Mouse (Mus musculus) heart, adult 2 months (tissue): Measurements from ENCODE around the gene Lilra6. TPM values are rescaled to one million over a fixed set of nuclear protein-coding genes. Genes with fewer than 3 reads are reported as not detected.
A peak's percentile ranks its signal among the peaks of the same experiment; 100 is the strongest.
"Not testable (repeated sequence)": the region's sequence is repeated elsewhere in the genome, so short reads cannot be mapped to it uniquely, and the experiment has no call there.

ENCODE experiments used
- DNase-seq, 2 experiments: peaks; one replicate each; pipeline ENCODE4 v3.0.0; 2021
- H3K27ac ChIP-seq: fragments of 200-600 bp; 2 replicates; pipeline ENCODE4 v1.8.1; 2022
- H3K27me3 ChIP-seq: fragments of 200-500 bp; 2 replicates; pipeline ENCODE4 v1.6.1; 2012; ENCODE audit warnings: mild to moderate bottlenecking, low read length, inconsistent platforms, mixed read lengths; ENCODE audit not compliant: control insufficient read depth, insufficient read depth
- H3K36me3 ChIP-seq: fragments of 200-500 bp; 2 replicates; pipeline ENCODE4 v1.6.1; 2012; ENCODE audit warnings: low read length, inconsistent platforms; ENCODE audit not compliant: control insufficient read depth, insufficient read depth
- H3K4me1 ChIP-seq: fragments of 200-500 bp; 2 replicates; pipeline ENCODE4 v1.6.1; 2011; ENCODE audit warnings: low read length; ENCODE audit not compliant: control insufficient read depth, insufficient read depth
- H3K4me3 ChIP-seq: fragments of 200-600 bp; 2 replicates; pipeline ENCODE4 v1.8.1; 2022
- H3K79me2 ChIP-seq: fragments of 200-500 bp; replicated peaks from 2 replicates; pipeline ENCODE4 v1.6.1; 2012; ENCODE audit warnings: mild to moderate bottlenecking, inconsistent platforms, low read length, moderate library complexity, mixed read lengths; ENCODE audit not compliant: control insufficient read depth, insufficient read depth
- H3K9ac ChIP-seq: fragments of 200-500 bp; 2 replicates; pipeline ENCODE4 v1.6.1; 2012; ENCODE audit warnings: low read depth, mild to moderate bottlenecking, control low read depth, inconsistent platforms, low read length, mixed read lengths
- CTCF ChIP-seq: fragments of 200-600 bp; IDR thresholded peaks from 2 replicates; pipeline ENCODE4 v1.8.1; 2022; ENCODE audit warnings: antibody characterized with exemption, mild to moderate bottlenecking, moderate library complexity
- EP300 ChIP-seq: fragments of 200-500 bp; IDR thresholded peaks from 2 replicates; pipeline ENCODE4 v1.6.1; 2011; ENCODE audit warnings: low read depth, low read length, control low read depth; ENCODE audit not compliant: insufficient read depth
- POLR2A ChIP-seq: fragments of 200-500 bp; IDR thresholded peaks from 2 replicates; pipeline ENCODE4 v1.6.1; 2011; ENCODE audit warnings: mild to moderate bottlenecking, low read depth, low read length, control low read depth; ENCODE audit not compliant: insufficient read depth
- WGBS: fragments of 180-500 bp; shearing (Covaris S2); methylation state at CpG from one replicate; pipeline ENCODE4 v1.1.7; 2018; 5-methylcytosine and 5-hydroxymethylcytosine counted together
- intact Hi-C: fragments of 180-260 bp; cut with DNase I; formaldehyde crosslinking; loops from one replicate; pipeline ENCODE4 v1.15.1; 2025
- polyA plus RNA-seq: library from polyadenylated mRNA; depleted of rRNA; stranded (reverse); fragments of >200 nt; gene quantifications from 2 replicates; pipeline ENCODE4 v1.2.3, GENCODE M21; 2012; rRNA removed
- total RNA-seq, 2 experiments: library from RNA; stranded (reverse); gene quantifications; 2 replicates each; pipeline ENCODE4 v1.2.3; 2021

The Lilra6 gene
- total and polyA plus RNA-seq, 3 experiments: 0.29 to 0.94 (median 0.34) TPM

DNA sequence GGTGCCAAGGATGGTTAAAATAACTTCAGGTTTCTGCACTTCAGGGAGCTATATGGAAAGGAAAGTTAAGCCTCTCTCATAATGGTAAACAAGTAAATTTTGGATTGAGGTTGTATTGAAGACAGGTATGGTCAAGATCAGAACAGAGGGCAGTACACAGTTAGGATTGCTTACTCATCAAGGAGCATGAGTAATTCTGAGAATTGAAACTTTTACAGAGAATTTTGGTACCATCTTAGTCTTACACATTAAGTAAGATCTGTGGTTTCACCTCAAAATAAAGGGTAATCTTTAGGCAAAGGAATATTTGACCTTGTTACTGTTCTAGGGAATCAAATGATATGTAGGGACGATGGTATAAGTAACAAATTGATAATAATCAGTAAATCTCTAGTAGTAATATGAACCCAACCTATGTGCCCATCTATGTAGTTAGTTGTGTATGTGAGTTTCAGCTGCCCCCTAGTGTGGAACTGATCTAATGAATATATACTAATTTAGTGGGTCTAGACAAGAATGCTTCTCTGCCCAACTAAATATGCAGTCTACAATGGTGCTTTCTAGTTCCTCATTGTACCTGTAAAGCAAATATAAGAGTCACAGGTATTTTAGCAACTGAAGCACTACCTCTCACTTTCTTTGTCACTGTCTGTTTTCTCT, 24.7 kb upstream of the Lilra6 start:
- 53% methylated on average over 1 of the region's 1 CpGs for WGBS
- H3K27me3 ChIP-seq: no peaks in the 10 kb centered on the region
- peak; percentile 21; the same call in 1 of the 2 replicates for TF ChIP-seq CTCF
- TF ChIP-seq POLR2A: no peak
- no peak for TF ChIP-seq EP300
- H3K79me2 ChIP-seq: no peaks in the 10 kb centered on the region
- no peak overlapping the region for H3K9ac ChIP-seq
- no peak overlapping the region for H3K27ac ChIP-seq
- intact Hi-C loops: no loop called here
- no peak for DNase-seq
- H3K4me3 ChIP-seq: no peak overlapping the region
- no peaks in the 10 kb centered on the region for H3K4me1 ChIP-seq
- H3K36me3 ChIP-seq: no peaks in the 10 kb centered on the region

DNA sequence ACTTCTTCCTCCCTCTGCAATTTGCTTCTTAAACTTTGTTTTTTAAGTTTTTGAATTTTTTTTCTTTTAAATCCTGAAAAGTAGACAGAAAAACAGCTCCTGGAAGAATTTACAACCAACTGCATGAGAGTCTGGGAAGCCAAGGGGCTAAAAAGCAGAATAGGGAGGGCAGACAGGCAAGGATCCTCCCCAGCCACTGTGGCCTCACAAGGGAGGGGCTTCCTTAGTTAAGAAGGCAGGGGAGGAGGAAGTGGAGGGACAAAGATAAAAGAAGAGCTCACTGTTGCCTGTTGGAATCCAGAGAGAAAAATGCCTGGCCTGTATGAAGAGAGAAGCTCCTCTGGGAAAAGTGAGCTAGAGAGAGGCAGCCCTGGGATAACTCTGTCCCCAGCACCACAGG, 20.2 kb upstream of the Lilra6 start:
- H3K36me3 ChIP-seq, H3K27me3 ChIP-seq, H3K4me3 ChIP-seq, intact Hi-C loops, H3K4me1 ChIP-seq, H3K9ac ChIP-seq, H3K79me2 ChIP-seq, H3K27ac ChIP-seq, DNase-seq: not testable (repeated sequence)

- no peak overlapping the region for H3K4me3 ChIP-seq
- H3K36me3 ChIP-seq: no peaks in the 10 kb centered on the region
- no peak for DNase-seq
- no peak overlapping the region for H3K27ac ChIP-seq
- TF ChIP-seq POLR2A (no peak), CTCF (peak; percentile 39)
- WGBS: 19% methylated on average over 1 of the region's 1 CpGs
- no peak overlapping the region for H3K9ac ChIP-seq
- intact Hi-C loops: loop anchor here (10.0 kb wide), 1 partner anchor 89 kb away; no protein-coding TSS in a partner anchor
- H3K79me2 ChIP-seq: no peaks in the 10 kb centered on the region
- H3K27me3 ChIP-seq: no peaks in the 10 kb centered on the region
- no peaks in the 10 kb centered on the region for H3K4me1 ChIP-seq
Observed at GRCm38 (mm10) chr7:3903704-3904103, 11.6 kb downstream of the Lilra6 start.

DNA sequence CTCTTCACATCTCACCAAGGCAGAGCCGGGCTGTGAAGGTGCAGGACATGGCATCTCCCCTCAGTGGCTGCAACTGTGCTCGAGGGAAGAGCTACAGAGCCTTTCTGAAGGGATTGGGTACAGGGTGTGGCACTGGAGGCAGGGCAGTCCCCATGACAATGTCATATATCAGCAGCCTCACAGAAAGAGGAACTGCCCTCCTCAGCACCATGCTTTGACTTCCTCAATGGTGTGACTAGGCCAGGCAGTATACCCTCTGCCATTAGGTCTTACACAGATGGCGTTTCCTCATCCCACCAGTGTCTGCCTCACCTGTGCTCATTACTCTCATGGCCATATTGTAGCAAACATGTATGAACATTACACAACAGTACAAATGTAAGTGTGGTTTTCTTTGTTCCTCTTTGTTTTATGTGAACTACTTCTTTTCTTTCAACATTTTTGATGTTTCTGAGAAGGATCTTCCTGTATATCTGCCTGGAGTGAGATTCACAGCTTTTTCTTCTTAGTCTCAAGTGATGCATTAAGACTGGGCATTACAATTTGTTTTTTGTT, 17.2 kb downstream of the Lilra6 start, which contains the start of gene Gm14548:
Gene Gm14548, minus strand, starts transcription at position 85 of the 555 bp plus-strand sequence.
- H3K36me3 ChIP-seq, H3K79me2 ChIP-seq, H3K27ac ChIP-seq, H3K9ac ChIP-seq, H3K4me1 ChIP-seq, H3K27me3 ChIP-seq, H3K4me3 ChIP-seq, intact Hi-C loops: not testable (repeated sequence)
- DNase-seq: peak in 1 of 2 experiments; percentile 44
- 53% methylated on average over 3 of the region's 3 CpGs for WGBS

DNA sequence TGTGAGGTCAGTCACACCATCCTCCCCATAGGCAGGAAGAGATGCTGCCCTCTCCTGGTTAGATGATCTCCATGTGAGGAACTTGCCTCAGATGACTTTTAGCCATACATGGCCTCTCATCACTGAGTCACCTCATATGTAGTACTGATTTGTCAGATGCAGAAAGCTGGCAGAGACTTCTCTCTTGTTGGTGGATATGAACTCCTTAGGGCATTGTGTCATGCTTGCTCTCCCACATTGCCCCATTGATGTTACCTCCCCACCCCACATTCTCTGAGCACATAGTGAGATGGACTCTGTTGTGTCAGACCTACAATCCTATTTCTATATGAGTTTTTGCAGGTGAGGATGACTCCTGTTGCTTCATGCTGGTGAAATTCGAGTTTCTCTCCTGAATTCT, 40.3 kb downstream of the Lilra6 start:
- H3K4me1 ChIP-seq, H3K79me2 ChIP-seq, H3K36me3 ChIP-seq, H3K4me3 ChIP-seq, H3K9ac ChIP-seq, intact Hi-C loops, H3K27me3 ChIP-seq, H3K27ac ChIP-seq, DNase-seq: not testable (repeated sequence)
- WGBS: no CpG with 5 or more reads among the region's 1 CpGs

Other genes starting within 250 kb of the Lilra6 start
- 10 to 100 TPM; 11.8 to 12.8 TPM for gene Leng1, start 249.7 kb downstream of the Lilra6 start, total RNA-seq
- gene Leng1, start 249.7 kb downstream of the Lilra6 start, polyA plus RNA-seq: 4.8 and 5.9 TPM in 2 replicates
- 1 to 10 TPM; 1.4 to 2.1 TPM for gene Tmc4, start 237.9 kb downstream of the Lilra6 start, total RNA-seq
- gene Tmc4, start 237.9 kb downstream of the Lilra6 start, polyA plus RNA-seq: 3.3 and 4.9 TPM in 2 replicates
- 10 to 100 TPM; 60.0 to 66.6 TPM for gene Tsen34, start 222.6 kb downstream of the Lilra6 start, total RNA-seq
- gene Tsen34, start 222.6 kb downstream of the Lilra6 start, polyA plus RNA-seq: 80.8 and 82.3 TPM in 2 replicates
- 10 to 100 TPM; 19.2 to 19.7 TPM for gene Mboat7, start 222.0 kb downstream of the Lilra6 start, total RNA-seq
- gene Mboat7, start 222.0 kb downstream of the Lilra6 start, polyA plus RNA-seq: 24.9 and 25.0 TPM in 2 replicates
- 100 to 1,000 TPM; 584 to 688 TPM for gene Rps9, start 211.5 kb downstream of the Lilra6 start, total RNA-seq
- gene Rps9, start 211.5 kb downstream of the Lilra6 start, polyA plus RNA-seq: 761 and 901 TPM in 2 replicates
- 1 to 10 TPM; 2.2 to 2.4 TPM for gene Pirb, start 195.1 kb downstream of the Lilra6 start, total RNA-seq
- 5.7 and 6.7 TPM in 2 replicates for gene Pirb, start 195.1 kb downstream of the Lilra6 start, polyA plus RNA-seq
- under 1 TPM; 0.27 to 0.29 TPM for gene Gm15448, start 89.8 kb downstream of the Lilra6 start, total RNA-seq
- gene Gm15448, start 89.8 kb downstream of the Lilra6 start, polyA plus RNA-seq: 0.39 TPM in 1 of 2 replicates, not detected in the other
- gene Pira2, start 70.5 kb downstream of the Lilra6 start, total RNA-seq: under 1 TPM; 0.10 to 0.80 TPM
- gene Pira2, start 70.5 kb downstream of the Lilra6 start, polyA plus RNA-seq: 0.29 and 0.57 TPM in 2 replicates
- gene Gm14548, start 17.4 kb downstream of the Lilra6 start, total RNA-seq: under 1 TPM; 0.18 to 0.25 TPM
- gene Gm14548, start 17.4 kb downstream of the Lilra6 start, polyA plus RNA-seq: 2.2 TPM in 1 of 2 replicates, not detected in the other
- gene Lair1, start 147.7 kb upstream of the Lilra6 start, total RNA-seq: 1 to 10 TPM; 1.0 to 1.7 TPM
- gene Lair1, start 147.7 kb upstream of the Lilra6 start, polyA plus RNA-seq: 2.1 and 3.3 TPM in 2 replicates
- gene Ttyh1, start 203.9 kb upstream of the Lilra6 start, total RNA-seq: 1 to 10 TPM in 1 of 2 experiments, under 1 TPM in 1; 0.91 to 2.6 TPM
- gene Ttyh1, start 203.9 kb upstream of the Lilra6 start, polyA plus RNA-seq: 2.8 and 5.1 TPM in 2 replicates
- gene Leng8, start 221.5 kb upstream of the Lilra6 start, total RNA-seq: 10 to 100 TPM; 31.2 to 36.4 TPM
- gene Leng8, start 221.5 kb upstream of the Lilra6 start, polyA plus RNA-seq: 263 and 281 TPM in 2 replicates
- 1 to 10 TPM; 2.2 to 3.7 TPM for gene Leng9, start 234.9 kb upstream of the Lilra6 start, total RNA-seq
- 3.3 TPM in 2 replicates for gene Leng9, start 234.9 kb upstream of the Lilra6 start, polyA plus RNA-seq
- gene Cdc42ep5, start 249.4 kb upstream of the Lilra6 start, total RNA-seq: 1 to 10 TPM; 3.1 to 5.8 TPM
- 7.3 and 10.7 TPM in 2 replicates for gene Cdc42ep5, start 249.4 kb upstream of the Lilra6 start, polyA plus RNA-seq